Mouse (Mus musculus): ENCODE measurements around the gene Trmt61a.

Trmt61a gene

DNA sequence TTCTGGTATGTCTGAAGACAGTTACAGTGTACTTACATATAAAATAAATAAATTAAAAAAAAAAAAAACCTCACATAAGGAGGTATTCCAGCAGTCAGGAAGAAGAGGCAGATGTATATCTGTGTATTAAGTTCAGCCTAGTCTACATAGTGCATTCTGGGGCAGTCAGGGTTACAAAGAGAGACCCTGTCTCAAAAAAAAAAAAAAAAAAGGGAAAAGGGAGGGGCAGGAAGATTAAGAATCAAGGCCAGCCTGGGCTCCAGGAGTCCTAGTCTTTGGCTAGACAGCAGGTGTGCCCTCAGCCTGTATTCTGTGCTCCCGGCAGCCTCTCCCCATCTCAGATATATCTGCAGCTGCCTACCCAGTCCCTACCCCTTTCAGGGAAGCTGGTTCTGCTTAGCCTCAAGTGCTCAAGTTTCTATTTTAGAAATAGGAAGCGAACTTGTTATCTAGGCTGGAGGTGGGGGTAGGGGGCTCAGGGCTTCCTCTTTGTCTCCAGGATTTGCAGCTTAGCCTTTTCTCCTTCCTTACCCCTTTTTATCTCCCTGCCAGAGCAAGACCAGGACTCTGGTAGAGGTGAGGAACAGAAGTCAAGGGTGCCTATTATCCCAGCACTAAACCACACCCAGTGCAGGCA lies 2.9 kb upstream of the Trmt61a start:
- no peak for DNase-seq

- no peak for DNase-seq
Measured at GRCm38 (mm10) chr12:111675797-111676580, 1.9 kb upstream of the Trmt61a start.

- no peak for DNase-seq
Measured at GRCm38 (mm10) chr12:111677421-111677820, 484 bp upstream of the Trmt61a start.

DNA sequence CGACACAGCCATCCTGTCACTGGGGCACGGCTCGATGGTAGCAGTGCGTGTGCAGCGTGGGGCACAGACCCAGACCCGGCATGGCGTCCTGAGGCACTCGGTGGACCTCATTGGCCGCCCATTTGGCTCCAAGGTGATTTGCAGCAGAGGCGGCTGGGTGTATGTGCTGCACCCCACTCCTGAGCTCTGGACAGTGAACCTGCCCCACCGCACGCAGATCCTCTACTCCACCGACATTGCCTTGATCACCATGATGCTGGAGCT lies 697 bp downstream of the Trmt61a start:
- no peak for DNase-seq

GRCm38 (mm10) chr12:111678997-111679396 lies 1.1 kb downstream of the Trmt61a start:
- DNase-seq, result no peak

GRCm38 (mm10) chr12:111680661-111681060 lies 2.8 kb downstream of the Trmt61a start:
- no peak for DNase-seq

DNA sequence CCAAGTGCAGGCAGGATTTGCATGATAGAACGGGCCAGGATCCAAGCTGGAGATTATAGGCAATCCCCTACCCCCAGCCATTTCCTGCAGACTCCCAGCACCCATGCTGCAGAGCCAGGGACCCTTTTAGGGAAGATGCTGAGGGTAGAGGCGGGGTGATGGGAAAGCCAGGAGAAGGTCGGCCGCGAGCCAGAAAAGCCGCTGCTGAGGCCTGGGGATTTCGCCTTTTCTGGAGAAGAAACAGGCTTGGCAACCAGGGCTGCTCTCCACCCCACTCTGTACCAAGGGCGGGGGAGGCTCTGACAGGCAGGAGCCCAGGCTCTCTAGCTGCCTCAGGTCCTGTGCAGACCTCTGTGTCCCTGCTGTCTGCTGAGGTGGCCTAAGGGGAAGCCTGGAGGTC lies 3.4 kb downstream of the Trmt61a start:
- no peak for DNase-seq

- DNase-seq, result no peak
Measured at GRCm38 (mm10) chr12:111682003-111682402, 4.1 kb downstream of the Trmt61a start.

DNA sequence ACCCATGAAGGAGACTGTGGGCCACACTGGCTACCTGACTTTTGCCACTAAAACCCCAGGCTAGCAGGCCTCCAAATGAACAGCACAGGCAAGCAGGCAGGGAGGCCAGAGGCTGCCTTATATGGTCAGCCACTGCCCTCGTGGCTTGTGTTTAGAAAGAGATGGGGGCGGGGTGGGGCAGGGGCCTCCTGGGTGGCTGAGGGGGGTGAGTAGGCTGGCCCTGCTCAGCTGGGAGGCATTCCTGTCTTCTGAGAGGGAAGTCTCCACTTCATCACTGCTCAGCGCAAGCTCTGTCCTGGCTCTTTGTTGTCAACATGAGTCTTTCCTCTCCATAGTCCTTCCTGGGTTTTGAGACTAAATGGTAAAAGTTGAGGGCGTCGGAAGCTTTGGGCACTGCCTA lies 4.9 kb downstream of the Trmt61a start:
- DNase-seq, result no peak

DNA sequence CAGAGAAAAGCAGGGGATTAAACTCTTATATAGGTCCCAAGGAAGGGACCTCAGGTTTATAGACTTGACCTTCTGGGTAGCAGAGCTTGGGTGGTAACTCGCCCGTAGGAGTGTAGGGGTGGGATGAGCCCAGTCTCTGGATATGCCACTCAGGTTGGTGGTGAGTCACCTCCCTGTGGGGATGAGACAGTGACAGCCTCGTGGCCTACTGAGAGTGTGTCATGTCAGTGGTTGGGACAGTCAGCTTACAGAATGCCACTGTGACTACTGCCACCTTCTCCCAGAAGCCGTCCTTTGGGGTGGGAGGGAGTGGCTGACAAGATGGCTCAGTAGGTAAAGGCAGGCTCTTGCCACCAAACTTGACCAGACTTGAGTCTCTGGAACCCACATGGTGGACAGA lies 8.5 kb downstream of the Trmt61a start:
- peak in 1 of 2 experiments; percentile 24 for DNase-seq

DNA sequence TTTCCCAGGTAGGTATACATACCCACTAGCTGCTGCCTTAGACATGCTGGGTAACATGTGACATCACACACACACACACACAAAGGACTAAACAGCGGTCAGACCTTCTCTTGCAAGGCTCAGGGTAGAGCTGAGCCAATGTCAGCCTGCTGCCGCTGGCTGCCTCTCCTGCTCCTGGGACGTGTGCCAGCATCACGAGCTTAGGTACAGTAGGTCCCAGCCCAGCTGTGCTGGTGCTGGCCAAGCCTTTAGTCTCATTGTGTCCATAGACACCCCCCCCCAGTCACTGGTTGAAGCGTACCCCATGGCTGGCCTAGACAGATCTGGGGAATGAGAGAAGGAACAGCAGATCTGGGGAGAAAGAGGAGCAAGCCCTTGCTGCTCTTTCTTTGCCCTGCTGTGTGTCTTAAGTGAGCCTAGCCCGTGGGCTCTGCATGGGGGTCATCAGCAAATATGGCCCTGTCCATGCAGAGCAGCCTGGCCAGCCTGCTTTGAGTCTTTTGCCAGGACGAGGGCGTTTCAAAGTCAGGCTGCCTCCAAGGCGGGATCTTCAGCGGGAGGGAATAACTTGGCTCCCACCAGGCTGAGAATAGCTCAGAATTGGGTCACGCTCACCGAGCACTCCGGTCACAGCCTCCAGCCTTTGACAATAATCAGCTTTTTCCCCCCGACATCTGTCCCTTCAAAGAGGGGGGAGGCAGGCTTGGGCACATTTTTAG lies 9.6 kb downstream of the Trmt61a start:
- peak; percentile 67 to 70 for DNase-seq

- DNase-seq, result peak in 1 of 2 experiments; percentile 45
Measured at GRCm38 (mm10) chr12:111688069-111688428, 10.1 kb downstream of the Trmt61a start.

- DNase-seq, result peak in 1 of 2 experiments; percentile 45
Measured at GRCm38 (mm10) chr12:111689426-111689825, 11.5 kb downstream of the Trmt61a start.

DNA sequence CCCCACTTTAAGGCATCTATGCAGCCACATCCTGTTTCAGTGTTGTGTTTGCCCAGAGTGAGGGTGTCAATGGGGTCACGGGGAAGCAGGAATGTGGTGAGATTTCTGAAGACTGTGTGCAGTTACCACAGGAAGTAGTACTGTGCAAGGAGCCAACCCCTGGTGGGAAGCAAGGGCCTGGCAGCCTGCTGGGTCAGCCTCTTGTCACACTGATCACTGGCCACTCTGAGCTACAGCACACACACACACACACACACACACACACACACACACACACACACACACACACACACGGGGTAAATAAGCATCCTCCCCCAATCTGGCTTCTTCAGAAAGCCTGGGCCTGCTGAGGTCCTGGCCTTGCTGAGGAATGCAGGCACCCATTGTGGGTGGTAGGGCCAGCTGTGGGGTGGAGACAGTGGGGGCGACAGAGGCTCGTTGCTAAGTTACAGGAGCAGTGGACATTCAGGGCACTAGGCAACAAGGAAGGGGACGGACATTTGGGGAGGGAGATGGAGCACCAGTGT lies 13.5 kb downstream of the Trmt61a start:
- DNase-seq, result peak in 1 of 2 experiments; percentile 18

GRCm38 (mm10) chr12:111692899-111693298 lies 15.0 kb downstream of the Trmt61a start:
- peak in 1 of 2 experiments; percentile 6 for DNase-seq

DNA sequence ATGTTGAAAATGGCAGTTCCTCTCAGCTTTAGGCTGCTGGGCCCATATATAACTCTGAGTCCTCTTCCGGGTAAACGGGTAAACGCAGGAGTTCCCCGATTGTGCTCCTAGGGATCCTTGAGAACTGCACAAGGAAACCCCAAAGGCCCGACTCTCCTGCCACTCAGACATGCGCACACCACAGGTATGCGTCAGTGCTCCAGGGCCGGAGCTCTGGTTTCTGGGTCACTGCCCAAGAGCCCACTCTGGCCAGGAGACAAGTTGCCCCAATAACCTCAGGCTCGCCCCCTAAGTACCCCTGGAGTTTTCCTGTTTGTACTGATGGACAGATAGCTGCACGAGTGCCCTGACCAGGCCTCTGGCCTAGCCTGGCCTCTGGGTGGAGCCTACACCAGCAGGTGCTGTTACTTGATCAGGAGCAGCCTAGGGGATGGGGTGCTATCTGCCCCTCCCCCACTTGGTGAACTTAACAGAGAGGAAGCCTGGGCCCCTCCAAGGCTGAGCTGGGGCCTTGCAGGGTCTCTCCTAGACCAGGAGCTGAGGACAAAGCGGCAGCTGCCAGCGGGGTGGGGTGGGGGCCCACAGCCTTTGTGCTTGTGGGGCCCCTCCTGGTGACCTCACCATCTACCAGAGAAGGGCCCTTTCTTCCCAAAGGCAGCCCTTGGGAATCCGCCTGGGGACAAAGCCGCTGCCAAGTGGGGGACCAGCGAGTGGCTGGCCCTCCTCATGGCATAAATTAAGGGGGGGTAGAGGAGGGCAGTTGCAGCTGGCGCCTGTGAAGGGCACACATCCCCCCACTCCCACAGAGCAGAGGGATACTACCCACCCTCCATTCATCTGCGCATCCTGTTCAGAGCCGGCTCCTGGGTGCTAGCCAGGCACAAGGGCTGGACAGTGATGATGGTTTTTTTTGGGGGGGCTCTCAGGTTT lies 15.7 kb downstream of the Trmt61a start:
- peak; percentile 32 to 38 for DNase-seq

GRCm38 (mm10) chr12:111694271-111694781 lies 16.4 kb downstream of the Trmt61a start:
- no peak for DNase-seq

GRCm38 (mm10) chr12:111694880-111695804 lies 17.2 kb downstream of the Trmt61a start:
- DNase-seq, result peak; percentile 30 to 36

- DNase-seq, result peak; percentile 82 to 86
Measured at GRCm38 (mm10) chr12:111696239-111696638, 18.3 kb downstream of the Trmt61a start.

DNA sequence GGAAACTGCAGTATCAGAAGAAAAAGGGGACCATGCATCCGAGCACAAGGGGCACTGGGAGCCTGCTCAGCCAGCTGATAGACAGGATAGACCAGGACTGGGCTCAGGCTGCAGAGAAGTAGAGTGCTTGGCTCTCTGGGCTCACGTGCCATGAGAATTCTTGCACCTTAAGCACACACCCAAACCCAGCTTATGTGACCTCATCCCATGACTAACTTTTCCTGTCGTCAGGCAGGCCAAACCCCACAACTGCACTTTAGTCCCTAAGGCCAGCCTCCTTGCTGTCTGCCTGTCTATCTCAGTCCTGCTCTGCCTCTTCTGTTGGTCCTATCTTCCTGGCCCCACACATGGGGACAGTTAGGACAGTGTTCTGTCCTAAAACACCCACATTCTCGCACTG lies 19.8 kb downstream of the Trmt61a start:
- DNase-seq, result peak in 1 of 2 experiments; percentile 15

GRCm38 (mm10) chr12:111698346-111698913 lies 20.5 kb downstream of the Trmt61a start:
- peak; percentile 68 for DNase-seq

Data from cerebellum, postnatal 36 days (tissue).